Mouse (Mus musculus) erythroblast, embryonic 14.5 days (primary cell): ENCODE measurements around the gene Gm49354. TPM values are rescaled to one million over a fixed set of nuclear protein-coding genes. Genes with fewer than 3 reads are reported as not detected.
"Not testable (repeated sequence)": the region's sequence is repeated elsewhere in the genome, so short reads cannot be mapped to it uniquely, and the experiment has no call there.

Experiments
- H3K27me3 ChIP-seq: 2 replicates; pipeline ENCODE4 v1.6.1; 2012; ENCODE audit warnings: inconsistent platforms; ENCODE audit not compliant: control insufficient read depth
- H3K36me3 ChIP-seq: 2 replicates; pipeline ENCODE4 v1.6.1; 2012; ENCODE audit warnings: mild to moderate bottlenecking, inconsistent platforms; ENCODE audit not compliant: control insufficient read depth
- H3K4me1 ChIP-seq: 2 replicates; pipeline ENCODE4 v1.6.1; 2012; ENCODE audit warnings: inconsistent platforms; ENCODE audit not compliant: control insufficient read depth
- H3K4me3 ChIP-seq: replicated peaks from 2 replicates; pipeline ENCODE3; 2012; ENCODE audit warnings: moderate library complexity, mild to moderate bottlenecking, inconsistent platforms
- H3K9me3 ChIP-seq: 2 replicates; pipeline ENCODE4 v1.6.1; 2012; ENCODE audit warnings: low read length, inconsistent platforms, mixed read lengths; ENCODE audit not compliant: control insufficient read depth
- GATA1 ChIP-seq: IDR thresholded peaks from 2 replicates; pipeline ENCODE4 v1.6.1; 2012; ENCODE audit warnings: low read length, inconsistent platforms, mixed read lengths
- TAL1 ChIP-seq: IDR thresholded peaks from 3 replicates; pipeline ENCODE4 v1.6.1; 2012; ENCODE audit warnings: low read length, inconsistent platforms, mixed read lengths
- polyA plus RNA-seq: library from polyadenylated mRNA; stranded (reverse); fragments of >175 nt; gene quantifications from 2 replicates; pipeline ENCODE4 v1.2.3, GENCODE M21; 2012

The Gm49354 gene
- polyA plus RNA-seq, 1 experiment, result 10.5 TPM

DNA sequence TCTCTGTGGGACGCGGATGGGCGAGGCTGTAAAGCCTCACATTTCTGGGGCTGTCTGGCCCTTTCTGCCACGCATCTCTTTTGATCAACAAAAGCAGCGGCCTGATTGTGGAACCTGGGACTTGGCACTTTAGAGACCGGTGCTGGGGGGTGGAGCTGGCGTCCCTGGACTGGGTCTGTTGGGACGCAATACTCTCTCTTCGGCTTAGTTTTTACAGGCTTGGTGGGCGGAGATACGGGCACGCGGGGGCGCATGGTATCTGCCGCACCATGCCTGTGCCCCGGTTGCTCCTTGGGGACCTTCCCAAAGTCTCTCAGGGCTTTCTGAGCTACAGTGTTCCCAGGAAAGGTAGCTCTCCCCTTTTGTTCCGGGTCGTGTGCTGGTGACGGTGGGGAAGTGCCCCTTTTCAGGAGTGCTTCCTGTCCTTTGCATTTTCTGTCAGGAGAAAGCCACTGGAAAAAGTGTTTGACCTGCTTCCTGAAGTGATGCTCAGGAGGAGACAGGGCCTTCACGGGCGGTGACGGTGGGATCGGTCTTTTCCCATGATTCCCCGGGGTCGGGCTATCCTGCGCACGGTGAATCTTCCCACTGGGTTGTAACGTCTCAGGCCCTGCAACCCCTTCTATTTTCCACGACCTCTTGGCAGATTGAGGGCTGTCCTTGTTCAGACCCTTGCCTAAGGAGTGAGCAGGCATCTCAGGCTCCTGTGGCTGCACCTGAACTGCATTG is 55.7 kb downstream of the Gm49354 start:
- Histone ChIP-seq H3K4me1 (peaks cover 59% of the 10 kb centered on the region), H3K4me3 (no peak overlapping the region), H3K9me3 (no peaks in the 10 kb centered on the region), H3K27me3 (peaks cover 33% of the 10 kb centered on the region), H3K36me3 (no peaks in the 10 kb centered on the region)
- TF ChIP-seq GATA1, result no peak
- no peak for TF ChIP-seq TAL1

- H3K36me3 ChIP-seq, H3K9me3 ChIP-seq, H3K4me3 ChIP-seq: not testable (repeated sequence)
- Histone ChIP-seq H3K4me1 (peaks cover 54% of the 10 kb centered on the region), H3K27me3 (peaks cover 25% of the 10 kb centered on the region)
These were observed 60.0 kb downstream of the Gm49354 start for GRCm38 (mm10) chr13:59722089-59722488.

GRCm38 (mm10) chr13:59719475-59719874 is 62.6 kb downstream of the Gm49354 start:
- TF ChIP-seq TAL1 (no peak), GATA1 (no peak)
- no peaks in the 10 kb centered on the region for H3K36me3 ChIP-seq
- peaks cover 5% of the 10 kb centered on the region for H3K27me3 ChIP-seq
- H3K4me3 ChIP-seq, result no peak overlapping the region
- H3K9me3 ChIP-seq, result no peaks in the 10 kb centered on the region
- H3K4me1 ChIP-seq, result peaks cover 54% of the 10 kb centered on the region

DNA sequence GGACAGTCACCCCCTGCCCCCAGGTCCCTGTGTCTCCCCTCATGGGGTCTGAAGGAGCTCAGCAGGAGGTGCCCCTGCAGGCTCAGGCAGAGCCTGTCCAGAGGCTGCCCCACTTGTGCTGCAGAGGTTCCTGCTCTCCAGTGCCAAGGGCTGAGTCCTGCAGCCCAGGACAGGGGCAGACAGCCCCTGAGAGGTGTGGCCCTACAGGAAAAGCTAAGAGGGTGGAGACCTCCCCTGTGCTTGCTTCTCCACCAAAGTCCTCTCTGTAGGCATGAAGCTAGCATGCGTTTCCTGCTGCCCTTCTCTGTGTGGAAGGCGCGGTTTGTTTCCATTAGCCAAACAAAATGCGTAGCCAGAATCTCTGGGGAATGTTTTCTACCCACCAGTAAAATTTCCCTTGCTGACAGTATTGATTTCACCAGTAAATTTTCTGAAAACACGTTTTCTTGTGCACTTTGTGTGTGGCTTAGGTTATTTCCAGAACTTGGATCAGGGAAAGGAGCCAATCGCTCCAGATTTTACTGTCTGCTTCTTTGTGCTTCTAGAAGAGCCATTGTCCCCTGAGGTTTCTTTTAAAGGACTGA is 63.1 kb downstream of the Gm49354 start:
- H3K4me1 ChIP-seq, result peaks cover 51% of the 10 kb centered on the region
- H3K36me3 ChIP-seq, result not testable (repeated sequence)

GRCm38 (mm10) chr13:59713710-59714109 is 68.3 kb downstream of the Gm49354 start:
- H3K27me3 ChIP-seq, result peaks cover 23% of the 10 kb centered on the region
- no peak overlapping the region for H3K4me3 ChIP-seq
- no peak for TF ChIP-seq TAL1
- no peaks in the 10 kb centered on the region for H3K9me3 ChIP-seq
- H3K4me1 ChIP-seq, result peaks cover 18% of the 10 kb centered on the region
- H3K36me3 ChIP-seq, result no peaks in the 10 kb centered on the region

More for the DNA sequence above, 63.1 kb downstream of the Gm49354 start:
- H3K9me3 ChIP-seq, H3K27me3 ChIP-seq, H3K4me3 ChIP-seq: not testable (repeated sequence)

DNA sequence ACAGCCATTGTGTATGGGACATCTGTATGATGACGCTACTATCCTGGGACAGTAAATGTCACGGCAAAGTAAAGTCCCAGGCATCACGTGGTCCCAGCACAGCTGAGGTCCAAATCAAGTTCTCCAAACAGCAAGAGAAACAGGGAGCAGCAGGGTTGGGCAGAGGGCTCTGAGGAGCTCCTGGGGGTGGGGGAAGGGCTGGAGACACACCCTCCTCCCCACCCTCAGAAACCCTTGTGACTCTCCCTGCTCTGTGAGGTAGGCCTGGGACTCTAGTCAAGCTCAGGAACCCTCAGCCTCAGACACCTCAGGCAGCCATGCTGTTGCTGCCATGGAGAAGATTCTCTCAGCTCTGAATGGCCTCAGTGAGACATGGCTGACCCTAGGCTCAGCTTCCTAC is 70.1 kb downstream of the Gm49354 start, which contains the start of gene Spata31d1b:
Spata31d1b (plus strand) TSS at position 301 of the 400 bp plus-strand sequence.
- not testable (repeated sequence) for H3K9me3 ChIP-seq, H3K36me3 ChIP-seq, H3K4me3 ChIP-seq
- Histone ChIP-seq H3K4me1 (peaks cover 10% of the 10 kb centered on the region), H3K27me3 (peaks cover 23% of the 10 kb centered on the region)

DNA sequence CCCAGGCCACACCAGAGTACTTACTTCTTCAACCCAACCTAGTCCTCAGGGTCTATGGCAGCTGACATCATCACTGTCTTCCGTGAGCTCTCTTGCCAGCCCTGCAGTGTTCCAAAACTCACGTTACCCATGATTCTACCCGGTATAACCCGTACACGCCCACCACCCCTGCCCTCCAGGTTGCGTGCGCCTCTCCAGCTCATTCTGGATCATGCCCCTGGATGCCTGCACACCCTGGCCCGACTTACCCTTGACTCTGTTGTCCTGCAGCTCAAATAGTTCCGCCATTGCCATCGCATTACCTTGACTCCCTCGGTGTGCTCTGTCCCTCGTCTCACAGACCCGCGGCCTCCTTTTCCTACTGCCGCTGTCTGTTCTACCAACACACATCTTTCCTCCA is 71.8 kb downstream of the Gm49354 start, which contains the start of gene Spata31d1a:
Spata31d1a (minus strand) TSS at position 101 of the 400 bp plus-strand sequence.
- Histone ChIP-seq H3K9me3 (no peaks in the 10 kb centered on the region; the same call in 1 of the 2 replicates), H3K4me3 (no peak within 1 kb of the TSS), H3K4me1 (peaks cover under 1% of the 10 kb centered on the region), H3K36me3 (no peaks in the 10 kb centered on the region), H3K27me3 (peaks cover 26% of the 10 kb centered on the region)
- no peak for TF ChIP-seq TAL1
- TF ChIP-seq GATA1, result no peak

Other genes with a start within 250 kb of the Gm49354 start
- gene Agtpbp1, start 197.0 kb downstream of the Gm49354 start, polyA plus RNA-seq, result 0.04 and 0.17 TPM in 2 replicates
- 0.29 and 0.51 TPM in 2 replicates for gene Naa35, start 197.0 kb downstream of the Gm49354 start, polyA plus RNA-seq
- gene Golm1, start 106.4 kb downstream of the Gm49354 start, polyA plus RNA-seq, result 0.54 and 0.98 TPM in 2 replicates
- not detected in 2 replicates for gene 4921517D22Rik, start 88.1 kb downstream of the Gm49354 start, polyA plus RNA-seq
- gene Spata31d1a, start 71.9 kb downstream of the Gm49354 start, polyA plus RNA-seq, result not detected in 2 replicates
- not detected in 2 replicates for gene Spata31d1b, start 70.0 kb downstream of the Gm49354 start, polyA plus RNA-seq
- 0.02 TPM in 1 of 2 replicates, not detected in the other for gene Spata31d1d, start 50.5 kb downstream of the Gm49354 start, polyA plus RNA-seq
- gene 1700014D04Rik, start 35.5 kb downstream of the Gm49354 start, polyA plus RNA-seq, result 0.09 TPM in 1 of 2 replicates, not detected in the other
- 62.3 and 68.6 TPM in 2 replicates for gene Isca1, start 12.4 kb downstream of the Gm49354 start, polyA plus RNA-seq
- 7.5 and 8.1 TPM in 2 replicates for gene Tut7, start 40.9 kb upstream of the Gm49354 start, polyA plus RNA-seq